Mouse (Mus musculus): ENCODE results near the gene Slc12a7.

DNA sequence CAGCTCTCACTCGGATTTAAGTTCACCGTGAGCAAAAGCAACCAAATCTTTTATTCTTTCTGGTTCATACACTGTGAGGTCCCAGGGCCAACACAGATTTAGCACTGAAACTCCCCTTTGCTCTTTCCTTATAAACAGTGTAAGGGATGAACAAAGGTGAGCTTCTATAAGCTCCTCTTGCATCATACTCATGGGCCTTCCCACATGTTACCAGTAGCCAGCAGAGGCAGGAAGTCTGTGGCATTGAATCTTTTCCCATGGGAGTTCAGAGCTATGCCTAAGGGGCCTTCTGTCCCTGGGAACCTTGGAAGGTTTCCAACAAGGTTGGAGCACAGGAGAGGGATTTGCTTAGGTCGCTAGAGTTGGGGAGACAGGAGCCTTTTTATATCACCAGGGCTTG lies 20.7 kb upstream of the Slc12a7 start:
- TF ChIP-seq CTCF (IDR thresholded peaks at IDR 0.05; ENCODE audit: borderline replicate concordance, extremely low read depth, insufficient read depth, insufficient read length) (no peak), POLR2A (IDR thresholded peaks at IDR 0.05; ENCODE audit: borderline replicate concordance, extremely low read depth, insufficient read depth, insufficient read length, poor library complexity, severe bottlenecking) (no peak)
